Mouse (Mus musculus): ENCODE results near the gene Disc1. TPM values are rescaled to one million over a fixed set of nuclear protein-coding genes. Genes with fewer than 3 reads are reported as not detected.

Gene Disc1
- polyA plus RNA-seq, 1 experiment from 2014 or later: 2.1 TPM

DNA sequence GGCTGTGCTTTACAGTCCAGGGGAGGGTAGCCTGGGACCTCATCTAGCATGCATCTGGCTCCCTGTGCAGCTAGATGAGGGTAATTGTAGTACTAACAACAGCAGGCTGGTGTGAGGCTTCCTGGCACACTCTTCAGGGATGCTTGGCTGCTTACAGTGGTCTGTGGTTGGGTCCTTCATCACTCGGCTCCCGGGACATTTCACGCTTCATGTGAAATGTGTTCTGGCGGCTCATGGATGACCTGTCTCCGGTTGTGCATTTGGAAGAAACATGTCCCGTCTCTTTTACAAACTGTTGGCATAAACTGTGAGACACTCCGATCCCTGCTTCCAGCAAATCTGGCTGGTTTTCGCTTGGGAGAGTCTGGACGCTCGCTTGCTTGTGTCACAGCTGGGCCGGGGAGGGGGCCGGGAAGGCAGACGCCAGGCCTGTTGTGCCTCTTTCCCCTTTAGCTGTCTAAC is 85.7 kb downstream of the Disc1 start:
- 43% methylated on average over 13 of the region's 13 CpGs for WGBS
- H3K9ac ChIP-seq (replicated peaks; ENCODE audit: low read length): 0 out of 2 replicates have a peak overlapping the region, but pooled peaks have one; percentile 19
- H3K27ac ChIP-seq (ENCODE audit: low read length): 0 out of 2 replicates have a peak overlapping the region, but pooled peaks have one; percentile 51
- peak; percentile 66 for ATAC-seq (ENCODE audit: low FRiP score, low TSS enrichment)
- H3K36me3 ChIP-seq (ENCODE audit: insufficient read depth, low read length): no peaks in the 10 kb centered on the region
- peaks cover 46% of the 10 kb centered on the region for H3K4me1 ChIP-seq (ENCODE audit: insufficient read depth, low read length)
- 0 out of 2 replicates have a peak, but pooled peaks cover 3% of the 10 kb centered on the region for H3K9me3 ChIP-seq (ENCODE audit: low read length)
- H3K27me3 ChIP-seq (ENCODE audit: insufficient read depth, low read length): 0 out of 2 replicates have a peak, but pooled peaks cover 4% of the 10 kb centered on the region
- no peak overlapping the region for H3K4me3 ChIP-seq (ENCODE audit: low read length)
- no peak overlapping the region; the same call in 1 of the 2 replicates for H3K4me2 ChIP-seq (replicated peaks; ENCODE audit: low read depth, low read length)

GRCm38 (mm10) chr8:125140965-125141364 is 87.0 kb downstream of the Disc1 start:
- H3K27ac ChIP-seq (ENCODE audit: low read length): no peak overlapping the region
- H3K4me3 ChIP-seq (ENCODE audit: low read length): no peak overlapping the region
- ATAC-seq (ENCODE audit: low FRiP score, low TSS enrichment): no peak
- H3K9me3 ChIP-seq (ENCODE audit: low read length): 0 out of 2 replicates have a peak, but pooled peaks cover 3% of the 10 kb centered on the region
- peaks cover 34% of the 10 kb centered on the region for H3K4me1 ChIP-seq (ENCODE audit: insufficient read depth, low read length)
- H3K9ac ChIP-seq (replicated peaks; ENCODE audit: low read length): no peak overlapping the region
- 0 out of 2 replicates have a peak, but pooled peaks cover 4% of the 10 kb centered on the region for H3K27me3 ChIP-seq (ENCODE audit: insufficient read depth, low read length)
- H3K36me3 ChIP-seq (ENCODE audit: insufficient read depth, low read length): no peaks in the 10 kb centered on the region
- H3K4me2 ChIP-seq (replicated peaks; ENCODE audit: low read depth, low read length): no peak overlapping the region
- 81% methylated on average over 7 of the region's 7 CpGs for WGBS

GRCm38 (mm10) chr8:125156863-125157640 is 103.1 kb downstream of the Disc1 start:
- peak; percentile 91 for ATAC-seq (ENCODE audit: low FRiP score, low TSS enrichment)

GRCm38 (mm10) chr8:125157641-125158005 is 103.6 kb downstream of the Disc1 start:
- peaks cover 30% of the 10 kb centered on the region for H3K27me3 ChIP-seq (ENCODE audit: insufficient read depth, low read length)
- ATAC-seq (ENCODE audit: low FRiP score, low TSS enrichment): peak; percentile 42; the same call in 1 of the 2 replicates
- peaks cover 13% of the 10 kb centered on the region for H3K4me1 ChIP-seq (ENCODE audit: insufficient read depth, low read length)
- H3K27ac ChIP-seq (ENCODE audit: low read length): no peak overlapping the region
- no peaks in the 10 kb centered on the region for H3K36me3 ChIP-seq (ENCODE audit: insufficient read depth, low read length)
- H3K4me2 ChIP-seq (replicated peaks; ENCODE audit: low read depth, low read length): no peak overlapping the region
- H3K9ac ChIP-seq (replicated peaks; ENCODE audit: low read length): no peak overlapping the region
- WGBS: 31% methylated on average over 5 of the region's 5 CpGs
- no peaks in the 10 kb centered on the region for H3K9me3 ChIP-seq (ENCODE audit: low read length)
- no peak overlapping the region for H3K4me3 ChIP-seq (ENCODE audit: low read length)

More at GRCm38 (mm10) chr8:125156863-125157640, 103.1 kb downstream of the Disc1 start:
- H3K4me2 ChIP-seq (replicated peaks; ENCODE audit: low read depth, low read length): no peak overlapping the region
- H3K9ac ChIP-seq (replicated peaks; ENCODE audit: low read length): no peak overlapping the region
- WGBS: 11% methylated on average over 20 of the region's 20 CpGs
- H3K36me3 ChIP-seq (ENCODE audit: insufficient read depth, low read length): no peaks in the 10 kb centered on the region
- no peak overlapping the region for H3K27ac ChIP-seq (ENCODE audit: low read length)
- no peak overlapping the region for H3K4me3 ChIP-seq (ENCODE audit: low read length)
- peaks cover 30% of the 10 kb centered on the region for H3K27me3 ChIP-seq (ENCODE audit: insufficient read depth, low read length)
- H3K9me3 ChIP-seq (ENCODE audit: low read length): no peaks in the 10 kb centered on the region
- peaks cover 12% of the 10 kb centered on the region for H3K4me1 ChIP-seq (ENCODE audit: insufficient read depth, low read length)

GRCm38 (mm10) chr8:125159387-125159786 is 105.4 kb downstream of the Disc1 start:
- H3K9ac ChIP-seq (replicated peaks; ENCODE audit: low read length): no peak overlapping the region
- no peak overlapping the region for H3K27ac ChIP-seq (ENCODE audit: low read length)
- peaks cover 30% of the 10 kb centered on the region for H3K27me3 ChIP-seq (ENCODE audit: insufficient read depth, low read length)
- no peaks in the 10 kb centered on the region for H3K9me3 ChIP-seq (ENCODE audit: low read length)
- no peak overlapping the region for H3K4me3 ChIP-seq (ENCODE audit: low read length)
- 87% methylated on average over 12 of the region's 12 CpGs for WGBS
- no peak for ATAC-seq (ENCODE audit: low FRiP score, low TSS enrichment)
- peaks cover 12% of the 10 kb centered on the region for H3K4me1 ChIP-seq (ENCODE audit: insufficient read depth, low read length)
- H3K36me3 ChIP-seq (ENCODE audit: insufficient read depth, low read length): no peaks in the 10 kb centered on the region
- no peak overlapping the region for H3K4me2 ChIP-seq (replicated peaks; ENCODE audit: low read depth, low read length)

DNA sequence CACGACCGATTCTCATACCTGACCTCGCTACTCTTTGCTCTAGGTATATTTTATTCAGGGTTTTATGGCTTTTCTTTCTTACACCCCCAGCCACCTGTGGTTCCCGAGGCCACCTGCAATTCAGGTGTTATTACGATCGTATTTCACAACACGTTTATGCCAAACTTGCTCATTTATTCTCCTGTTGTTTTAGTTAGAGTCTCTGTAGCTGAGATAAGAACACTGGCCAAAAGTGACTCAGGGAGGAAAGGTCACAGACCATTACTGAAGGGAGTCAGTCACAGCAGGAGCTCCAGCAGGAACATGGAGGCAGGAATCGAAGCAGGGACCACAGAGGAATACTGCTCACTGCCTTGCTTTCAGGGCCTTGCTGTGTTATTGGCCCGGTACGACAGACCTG is 109.5 kb downstream of the Disc1 start:
- no peak overlapping the region for H3K9ac ChIP-seq (replicated peaks; ENCODE audit: low read length)
- H3K9me3 ChIP-seq (ENCODE audit: low read length): no peaks in the 10 kb centered on the region
- no peak overlapping the region for H3K27ac ChIP-seq (ENCODE audit: low read length)
- peaks cover 18% of the 10 kb centered on the region for H3K27me3 ChIP-seq (ENCODE audit: insufficient read depth, low read length)
- peaks cover 5% of the 10 kb centered on the region for H3K4me1 ChIP-seq (ENCODE audit: insufficient read depth, low read length)
- 73% methylated on average over 10 of the region's 10 CpGs for WGBS
- no peak for ATAC-seq (ENCODE audit: low FRiP score, low TSS enrichment)
- no peaks in the 10 kb centered on the region for H3K36me3 ChIP-seq (ENCODE audit: insufficient read depth, low read length)
- H3K4me3 ChIP-seq (ENCODE audit: low read length): no peak overlapping the region
- H3K4me2 ChIP-seq (replicated peaks; ENCODE audit: low read depth, low read length): no peak overlapping the region

DNA sequence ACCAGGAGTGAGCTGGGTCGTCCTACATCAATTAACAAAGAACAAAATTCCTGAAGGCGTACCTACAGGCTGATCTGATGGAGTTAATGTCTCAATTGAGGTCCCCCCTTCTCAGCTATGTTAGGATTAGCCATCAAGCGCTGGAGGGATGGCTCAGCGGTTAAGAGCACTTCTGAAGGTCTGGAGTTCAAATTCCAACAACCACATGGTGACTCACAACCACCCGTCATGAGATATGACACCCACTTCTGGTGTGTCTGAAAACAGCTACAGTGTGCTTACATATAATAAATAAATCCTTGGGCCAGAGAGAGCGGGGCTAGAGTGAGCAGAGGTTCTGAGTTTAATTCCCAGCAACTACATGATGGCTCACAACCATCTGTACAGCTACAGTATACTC is 109.9 kb downstream of the Disc1 start:
- ATAC-seq (ENCODE audit: low FRiP score, low TSS enrichment): no peak
- peaks cover 5% of the 10 kb centered on the region for H3K4me1 ChIP-seq (ENCODE audit: insufficient read depth, low read length)
- no peaks in the 10 kb centered on the region for H3K9me3 ChIP-seq (ENCODE audit: low read length)
- H3K4me2 ChIP-seq (replicated peaks; ENCODE audit: low read depth, low read length): no peak overlapping the region
- H3K4me3 ChIP-seq (ENCODE audit: low read length): no peak overlapping the region
- no peak overlapping the region for H3K27ac ChIP-seq (ENCODE audit: low read length)
- peaks cover 14% of the 10 kb centered on the region for H3K27me3 ChIP-seq (ENCODE audit: insufficient read depth, low read length)
- WGBS: 89% methylated on average over 6 of the region's 6 CpGs
- H3K9ac ChIP-seq (replicated peaks; ENCODE audit: low read length): no peak overlapping the region
- H3K36me3 ChIP-seq (ENCODE audit: insufficient read depth, low read length): no peaks in the 10 kb centered on the region

- no peaks in the 10 kb centered on the region for H3K9me3 ChIP-seq (ENCODE audit: low read length)
- no peak overlapping the region for H3K4me3 ChIP-seq (ENCODE audit: low read length)
- 71% methylated on average over 11 of the region's 11 CpGs for WGBS
- no peaks in the 10 kb centered on the region; the same call in 1 of the 2 replicates for H3K27me3 ChIP-seq (ENCODE audit: insufficient read depth, low read length)
- H3K4me2 ChIP-seq (replicated peaks; ENCODE audit: low read depth, low read length): no peak overlapping the region
- no peak overlapping the region for H3K9ac ChIP-seq (replicated peaks; ENCODE audit: low read length)
- no peak overlapping the region for H3K27ac ChIP-seq (ENCODE audit: low read length)
- 0 out of 2 replicates have a peak, but pooled peaks have one; percentile 35 for ATAC-seq (ENCODE audit: low FRiP score, low TSS enrichment)
- no peaks in the 10 kb centered on the region for H3K36me3 ChIP-seq (ENCODE audit: insufficient read depth, low read length)
- peaks cover 5% of the 10 kb centered on the region for H3K4me1 ChIP-seq (ENCODE audit: insufficient read depth, low read length)
These were observed 111.8 kb downstream of the Disc1 start for GRCm38 (mm10) chr8:125165505-125166446.

DNA sequence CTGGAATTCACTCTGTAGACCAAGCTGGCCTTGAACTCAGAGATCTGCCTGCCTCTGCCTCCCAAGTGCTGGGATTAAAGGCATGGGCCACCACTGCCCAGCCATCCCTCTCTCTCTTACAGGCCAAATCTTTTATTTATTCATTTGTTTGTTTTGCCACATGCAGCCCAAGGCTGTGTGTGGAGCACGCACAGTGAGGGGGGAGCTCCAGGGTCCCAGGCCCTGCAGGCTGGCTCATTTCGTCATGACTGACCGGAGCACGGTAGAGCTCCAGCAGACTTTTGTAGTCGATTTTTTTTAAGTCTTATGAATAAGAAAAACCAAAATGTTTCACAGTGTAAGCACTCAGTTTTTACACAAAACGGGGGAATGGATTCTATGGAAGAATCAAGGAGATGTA is 112.5 kb downstream of the Disc1 start:
- H3K27ac ChIP-seq (ENCODE audit: low read length): no peak overlapping the region

More for the DNA sequence above, 112.5 kb downstream of the Disc1 start:
- H3K4me2 ChIP-seq (replicated peaks; ENCODE audit: low read depth, low read length): no peak overlapping the region
- ATAC-seq (ENCODE audit: low FRiP score, low TSS enrichment): no peak
- H3K36me3 ChIP-seq (ENCODE audit: insufficient read depth, low read length): no peaks in the 10 kb centered on the region
- H3K9ac ChIP-seq (replicated peaks; ENCODE audit: low read length): no peak overlapping the region
- no peak overlapping the region for H3K4me3 ChIP-seq (ENCODE audit: low read length)
- 85% methylated on average over 6 of the region's 6 CpGs for WGBS
- peaks cover 5% of the 10 kb centered on the region for H3K4me1 ChIP-seq (ENCODE audit: insufficient read depth, low read length)
- no peaks in the 10 kb centered on the region for H3K9me3 ChIP-seq (ENCODE audit: low read length)
- no peaks in the 10 kb centered on the region; the same call in 1 of the 2 replicates for H3K27me3 ChIP-seq (ENCODE audit: insufficient read depth, low read length)

Data from kidney, embryonic 16.5 days (tissue).